Mouse (Mus musculus) liver, embryonic 11.5 days (tissue): Measurements from ENCODE around the gene Taok3. TPM values are rescaled to one million over a fixed set of nuclear protein-coding genes. Genes with fewer than 3 reads are reported as not detected.

Source experiments
- ATAC-seq: fragments of 200-750 bp; cut with Nextera tagmentation; replicated peaks from 2 replicates; pipeline ENCODE4 v1.8.0; 2017; ENCODE audit warnings: moderate number of reproducible peaks, mild to moderate bottlenecking, moderate TSS enrichment, moderate library complexity; ENCODE audit not compliant: low FRiP score
- DNase-seq: peaks from one replicate; pipeline ENCODE4 v3.0.0-alpha.2; 2017; ENCODE audit warnings: low spot score
- H3K27ac ChIP-seq: fragments of 300-500 bp; sonication (generic); 2 replicates; pipeline ENCODE4 v1.5.1; 2014; ENCODE audit warnings: mild to moderate bottlenecking, low read depth, low read length, control low read depth
- H3K27me3 ChIP-seq: fragments of 300-500 bp; sonication (generic); replicated peaks from 2 replicates; pipeline ENCODE4 v1.6.1; 2014; ENCODE audit warnings: low read length, mixed read lengths; ENCODE audit not compliant: control insufficient read depth, insufficient read depth
- H3K36me3 ChIP-seq: fragments of 300-500 bp; sonication (generic); 2 replicates; pipeline ENCODE4 v1.6.1; 2014; ENCODE audit warnings: mild to moderate bottlenecking, low read length, moderate library complexity, mixed read lengths; ENCODE audit not compliant: control insufficient read depth, insufficient read depth
- H3K4me1 ChIP-seq: fragments of 300-500 bp; sonication (generic); replicated peaks from 2 replicates; pipeline ENCODE4 v1.6.1; 2014; ENCODE audit warnings: low read length, mixed read lengths; ENCODE audit not compliant: control insufficient read depth, insufficient read depth
- H3K4me2 ChIP-seq: fragments of 300-500 bp; sonication (generic); 2 replicates; pipeline ENCODE4 v1.6.1; 2014; ENCODE audit warnings: mild to moderate bottlenecking, control low read depth, moderate library complexity
- H3K4me3 ChIP-seq: fragments of 300-500 bp; sonication (generic); 2 replicates; pipeline ENCODE4 v1.5.1; 2014; ENCODE audit warnings: low read depth, low read length, control low read depth
- H3K9ac ChIP-seq: fragments of 300-500 bp; sonication (generic); 2 replicates; pipeline ENCODE4 v1.6.1; 2014; ENCODE audit warnings: low read depth, low read length, control low read depth
- H3K9me3 ChIP-seq: fragments of 300-500 bp; sonication (generic); 2 replicates; pipeline ENCODE4 v1.6.1; 2016; ENCODE audit warnings: low read length, inconsistent platforms, mixed read lengths; ENCODE audit not compliant: control insufficient read depth
- WGBS: fragments of 180-500 bp; shearing (Covaris S2); extraction: QIAGEN DNeasy Blood & Tissue Kit; methylation state at CpG from one replicate; pipeline ENCODE4 v1.1.7; 2014; 5-methylcytosine and 5-hydroxymethylcytosine counted together
- polyA plus RNA-seq: library from polyadenylated mRNA; unstranded; fragments of >200 nt; fragmentation: Nextera tagmentation; extraction: Ambion mirVana; gene quantifications from 2 replicates; pipeline ENCODE4 v1.2.1, GENCODE M21; 2014

Gene Taok3
- polyA plus RNA-seq, 1 experiment from 2014 or later: 69.3 TPM

DNA sequence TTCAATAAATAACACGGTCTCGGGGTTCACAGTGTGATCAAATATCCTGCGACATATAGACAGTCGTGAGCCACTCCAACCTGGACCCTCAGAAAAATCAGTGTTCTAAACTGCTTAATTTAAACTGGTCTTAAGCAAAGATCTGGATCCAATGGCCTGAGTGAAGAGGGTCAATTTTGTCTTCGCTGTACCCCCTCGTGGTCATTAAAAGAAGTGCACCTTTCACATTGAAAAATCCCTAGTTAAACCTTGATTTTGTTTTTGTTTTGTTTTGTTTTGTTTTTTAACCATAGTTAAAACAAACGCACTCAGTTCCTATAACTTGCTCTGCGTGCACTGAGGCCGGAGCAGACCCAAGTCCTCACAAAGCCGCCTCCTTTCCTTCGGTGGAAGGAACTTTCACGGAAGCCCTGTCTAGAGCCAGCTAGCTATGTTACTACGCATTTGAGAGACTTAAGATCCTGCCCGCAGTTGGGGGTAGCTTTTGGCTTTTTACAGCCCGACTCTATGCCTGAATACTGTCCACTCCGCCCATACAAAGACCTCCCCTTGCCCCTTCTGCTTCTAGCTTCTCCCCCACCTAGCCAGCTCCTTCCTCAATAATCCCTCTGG is 5.2 kb upstream of the Taok3 start:
- DNase-seq: peak; percentile 52
- Histone ChIP-seq H3K4me1 (peaks cover 16% of the 10 kb centered on the region), H3K9me3 (no peaks in the 10 kb centered on the region), H3K4me3 (peak overlapping the region; percentile 97), H3K27ac (peak overlapping the region; percentile 84), H3K27me3 (no peaks in the 10 kb centered on the region), H3K36me3 (peaks cover 19% of the 10 kb centered on the region), H3K4me2 (peak overlapping the region; percentile 97), H3K9ac (peak overlapping the region; percentile 87)
- 3% methylated on average over 16 of the region's 16 CpGs for WGBS
- no peak for ATAC-seq

DNA sequence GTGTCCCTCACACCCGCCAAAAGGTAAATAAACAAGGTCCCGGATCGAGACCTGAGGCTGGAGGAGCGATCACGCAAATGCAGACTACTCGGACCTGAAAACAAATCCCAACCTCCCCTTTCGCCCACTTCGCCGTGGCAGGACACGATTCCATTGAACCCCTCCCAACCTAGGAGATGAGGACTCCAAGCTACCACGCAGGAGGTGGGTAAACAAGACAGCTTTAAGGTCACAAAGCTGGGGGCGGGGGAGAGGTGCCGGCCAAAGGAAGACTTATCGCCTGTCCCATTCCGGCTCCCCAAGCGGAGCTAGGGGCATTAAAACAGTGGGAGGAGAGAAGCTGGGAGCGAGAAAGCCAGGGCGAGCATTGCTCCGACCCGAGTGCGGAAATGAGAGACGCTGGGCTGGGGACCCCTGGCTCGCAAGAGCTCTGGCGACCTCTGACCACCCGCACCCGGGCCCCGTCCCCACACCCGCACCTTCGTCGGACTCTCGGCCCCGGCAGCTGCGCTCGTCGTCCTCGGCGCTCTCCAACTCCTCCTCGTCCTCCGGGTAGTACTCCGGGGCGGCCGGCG is 4.6 kb upstream of the Taok3 start:
- H3K9me3 ChIP-seq: no peaks in the 10 kb centered on the region
- no peaks in the 10 kb centered on the region for H3K27me3 ChIP-seq
- peak overlapping the region; percentile 87 for H3K9ac ChIP-seq
- ATAC-seq (peak; percentile 4; the same call in 1 of the 2 replicates), DNase-seq (peak; percentile 72)
- peak overlapping the region; percentile 97 for H3K4me2 ChIP-seq
- H3K4me3 ChIP-seq: peak overlapping the region; percentile 97
- 0% methylated on average over 43 of the region's 43 CpGs for WGBS
- H3K27ac ChIP-seq: peak overlapping the region; percentile 84
- peaks cover 16% of the 10 kb centered on the region for H3K4me1 ChIP-seq
- H3K36me3 ChIP-seq: peaks cover 18% of the 10 kb centered on the region

DNA sequence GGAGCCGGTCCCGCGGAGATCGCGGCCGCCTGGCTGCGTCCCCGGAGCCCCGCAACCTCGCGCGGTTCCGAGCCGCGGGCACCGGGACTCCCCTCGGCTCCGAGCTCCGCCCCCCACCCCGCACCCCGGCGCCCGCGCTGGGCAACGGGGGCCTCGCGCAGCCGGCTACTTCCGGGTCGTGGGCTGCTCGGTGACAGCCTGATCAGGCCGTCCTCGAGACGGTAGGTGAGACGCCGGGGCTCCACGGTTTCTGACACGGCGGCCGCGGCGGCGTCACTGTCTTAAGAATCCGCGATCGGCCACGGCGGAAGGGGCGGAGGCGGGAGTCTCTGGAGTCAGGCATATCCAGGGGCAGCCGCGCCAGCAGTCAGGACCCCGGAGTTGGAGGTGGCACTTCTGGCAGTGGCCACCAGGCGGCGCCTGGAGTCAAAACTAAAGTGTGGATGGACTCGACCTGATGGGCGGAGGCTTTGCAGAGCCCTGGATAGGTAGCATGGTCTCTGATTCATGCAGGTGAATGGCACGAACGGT is 4.0 kb upstream of the Taok3 start, which contains the start of gene Suds3:
Gene Suds3 (minus strand): TSS at position 278 of the 531 bp plus-strand sequence.
- peak within 1 kb of the TSS; percentile 97 for H3K4me3 ChIP-seq
- DNase-seq (peak; percentile 95), ATAC-seq (peak; percentile 75)
- H3K36me3 ChIP-seq: peaks cover 16% of the 10 kb centered on the region
- WGBS: under 1% methylated on average over 59 of the region's 59 CpGs
- peak within 1 kb of the TSS; percentile 97 for H3K4me2 ChIP-seq
- peak within 1 kb of the TSS; percentile 87 for H3K9ac ChIP-seq
- peak within 1 kb of the TSS; percentile 84 for H3K27ac ChIP-seq
- no peaks in the 10 kb centered on the region for H3K27me3 ChIP-seq
- peaks cover 17% of the 10 kb centered on the region for H3K4me1 ChIP-seq
- no peaks in the 10 kb centered on the region for H3K9me3 ChIP-seq

DNA sequence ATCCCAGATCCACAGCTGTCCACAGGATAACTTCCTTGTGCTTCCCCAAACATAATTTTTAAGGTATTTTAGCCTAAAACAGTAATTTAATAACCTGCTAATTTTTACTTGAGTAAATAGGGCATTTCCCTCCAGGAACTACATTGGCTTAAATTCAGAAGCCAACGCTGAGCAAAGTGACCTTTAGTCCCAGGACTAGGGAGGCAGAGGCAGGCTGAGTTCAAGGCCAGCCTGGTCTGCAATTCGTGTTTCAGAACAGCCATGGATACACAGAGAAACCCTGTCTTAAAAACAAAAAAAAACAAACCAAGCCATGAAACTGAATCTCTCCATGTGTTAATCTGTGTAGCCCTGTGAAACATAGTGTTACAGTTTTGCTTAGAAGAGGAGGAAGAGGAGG is 3.3 kb upstream of the Taok3 start:
- WGBS: 65% methylated on average over 2 of the region's 2 CpGs
- H3K27me3 ChIP-seq: no peaks in the 10 kb centered on the region
- no peak for ATAC-seq
- no peaks in the 10 kb centered on the region for H3K9me3 ChIP-seq
- no peak overlapping the region for H3K4me2 ChIP-seq
- peaks cover 21% of the 10 kb centered on the region for H3K4me1 ChIP-seq
- DNase-seq: no peak
- no peak overlapping the region for H3K9ac ChIP-seq
- H3K4me3 ChIP-seq: no peak overlapping the region
- H3K36me3 ChIP-seq: peaks cover 9% of the 10 kb centered on the region
- no peak overlapping the region for H3K27ac ChIP-seq

DNA sequence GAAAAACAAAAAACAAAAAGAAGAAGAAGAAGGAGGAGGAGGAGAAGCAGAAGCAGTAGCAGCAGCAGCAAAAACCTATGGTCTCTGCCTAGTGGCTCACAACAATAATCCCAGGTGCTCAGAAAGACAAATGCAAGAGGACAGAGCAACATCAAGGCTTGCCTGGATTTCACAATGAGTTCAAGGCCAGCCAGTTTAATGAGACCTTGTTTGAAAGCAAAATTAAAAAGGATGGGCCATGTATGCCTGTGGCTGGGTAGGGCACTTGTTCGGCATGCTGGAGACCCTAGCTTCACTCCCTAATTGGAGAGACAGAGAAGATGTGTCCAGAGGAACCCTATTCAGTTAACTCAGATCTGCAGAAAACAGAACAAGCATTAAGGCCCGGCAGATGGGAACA is 2.7 kb upstream of the Taok3 start:
- ATAC-seq: no peak
- Histone ChIP-seq H3K27me3 (no peaks in the 10 kb centered on the region), H3K4me3 (no peak overlapping the region), H3K27ac (peak overlapping the region; percentile 19), H3K9ac (no peak overlapping the region), H3K4me1 (peaks cover 23% of the 10 kb centered on the region), H3K4me2 (no peak overlapping the region), H3K36me3 (peaks cover 9% of the 10 kb centered on the region), H3K9me3 (no peaks in the 10 kb centered on the region)
- DNase-seq: no peak
- 83% methylated on average over 2 of the region's 2 CpGs for WGBS

DNA sequence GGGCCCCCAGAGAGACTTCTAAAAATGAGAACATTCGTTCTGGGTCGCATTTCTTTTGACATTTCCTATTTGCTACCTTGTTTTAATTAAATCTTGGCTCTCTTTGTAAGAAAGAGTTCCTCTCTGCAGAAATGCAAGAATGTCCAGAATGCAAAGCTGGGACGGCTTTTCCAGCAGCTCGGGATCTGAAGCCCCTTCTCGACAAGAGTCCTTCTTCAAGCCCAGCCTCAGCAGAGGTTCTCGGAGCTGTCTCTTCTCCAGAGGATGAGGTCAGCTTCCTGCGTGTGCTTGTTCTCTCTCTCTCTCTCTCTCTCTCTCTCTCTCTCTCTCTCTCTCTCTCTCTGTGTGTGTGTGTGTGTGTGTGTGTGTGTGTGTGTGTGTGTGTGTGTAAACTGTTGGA is 2.2 kb upstream of the Taok3 start:
- peak overlapping the region; percentile 19; the same call in 1 of the 2 replicates for H3K27ac ChIP-seq
- no peak for ATAC-seq
- peaks cover 9% of the 10 kb centered on the region for H3K36me3 ChIP-seq
- H3K4me1 ChIP-seq: peaks cover 27% of the 10 kb centered on the region
- no peak for DNase-seq
- 74% methylated on average over 7 of the region's 7 CpGs for WGBS
- H3K9ac ChIP-seq: no peak overlapping the region
- no peaks in the 10 kb centered on the region for H3K27me3 ChIP-seq
- H3K9me3 ChIP-seq: no peaks in the 10 kb centered on the region
- no peak overlapping the region for H3K4me3 ChIP-seq
- H3K4me2 ChIP-seq: no peak overlapping the region

DNA sequence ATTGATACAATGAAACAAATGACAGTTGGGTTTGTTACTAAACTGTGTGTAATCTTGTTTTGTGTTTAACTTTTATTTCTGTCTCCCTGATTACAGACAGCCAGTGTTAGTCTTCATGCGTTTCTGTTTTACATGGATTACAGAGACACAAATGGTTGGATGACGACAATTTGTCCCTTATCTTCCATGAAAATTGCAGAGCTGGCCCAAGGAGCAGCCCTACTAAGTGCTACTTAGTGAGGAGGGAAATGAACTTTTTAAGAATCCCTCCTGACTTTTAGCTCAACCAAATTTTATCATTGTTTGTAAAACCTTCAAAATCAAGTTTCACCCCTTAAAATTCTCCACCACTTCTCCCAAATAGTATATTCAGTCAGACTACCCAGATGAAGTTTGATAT is 1.7 kb upstream of the Taok3 start:
- ATAC-seq (no peak), DNase-seq (no peak)
- H3K9me3 ChIP-seq: no peaks in the 10 kb centered on the region
- peaks cover 4% of the 10 kb centered on the region for H3K36me3 ChIP-seq
- H3K27ac ChIP-seq: peak overlapping the region; percentile 25; the same call in 1 of the 2 replicates
- no peaks in the 10 kb centered on the region for H3K27me3 ChIP-seq
- 77% methylated on average over 2 of the region's 2 CpGs for WGBS
- no peak overlapping the region for H3K4me3 ChIP-seq
- H3K4me2 ChIP-seq: peak overlapping the region; percentile 77
- peaks cover 30% of the 10 kb centered on the region for H3K4me1 ChIP-seq
- no peak overlapping the region for H3K9ac ChIP-seq

DNA sequence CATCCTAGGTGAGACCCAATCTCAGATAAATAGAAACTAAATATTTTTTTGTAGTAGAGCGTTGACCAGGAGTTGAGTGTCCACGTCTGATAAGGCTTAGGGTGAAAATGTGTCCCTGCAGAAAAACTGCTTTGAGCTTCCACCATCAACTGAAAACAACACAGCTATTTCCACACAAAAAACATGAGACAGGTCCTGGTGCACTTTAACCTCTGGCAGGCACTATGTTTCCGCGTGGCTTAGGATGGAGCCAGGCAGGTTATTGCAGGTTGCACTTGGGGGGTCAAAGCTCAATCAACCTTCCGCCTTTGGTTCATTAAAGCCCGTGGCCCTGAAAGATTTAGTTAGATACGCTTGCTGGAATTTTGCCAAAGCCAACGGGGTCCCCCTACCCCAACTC is 1.1 kb upstream of the Taok3 start:
- H3K9ac ChIP-seq: peak overlapping the region; percentile 2; the same call in 1 of the 2 replicates
- H3K27ac ChIP-seq: peak overlapping the region; percentile 67; the same call in 1 of the 2 replicates
- peak overlapping the region; percentile 89 for H3K4me3 ChIP-seq
- H3K4me1 ChIP-seq: peaks cover 30% of the 10 kb centered on the region
- H3K27me3 ChIP-seq: no peaks in the 10 kb centered on the region
- no peaks in the 10 kb centered on the region; the same call in 1 of the 2 replicates for H3K36me3 ChIP-seq
- ATAC-seq (no peak), DNase-seq (no peak)
- H3K4me2 ChIP-seq: peak overlapping the region; percentile 77
- WGBS: 45% methylated on average over 8 of the region's 8 CpGs
- H3K9me3 ChIP-seq: no peaks in the 10 kb centered on the region
